Mouse (Mus musculus) ES-E14 (cell line): ENCODE results near the gene Lpar3.

Source experiments
- HCFC1 ChIP-seq: IDR thresholded peaks from 2 replicates; pipeline ENCODE4 v1.6.1; 2012; ENCODE audit warnings: low read length, inconsistent platforms, borderline replicate concordance; ENCODE audit not compliant: insufficient read depth
- MAFK ChIP-seq: IDR thresholded peaks from 2 replicates; pipeline ENCODE4 v1.6.1; 2014; ENCODE audit warnings: mild to moderate bottlenecking, low read depth, low read length, inconsistent platforms; ENCODE audit not compliant: insufficient read depth
- ZC3H11A ChIP-seq: IDR thresholded peaks from 2 replicates; pipeline ENCODE4 v1.6.1; 2012; ENCODE audit warnings: low read depth, mild to moderate bottlenecking, inconsistent platforms, low read length, borderline replicate concordance
- ZNF384 ChIP-seq: IDR thresholded peaks from 2 replicates; pipeline ENCODE4 v1.6.1; 2012; ENCODE audit warnings: low read depth, low read length, inconsistent platforms

DNA sequence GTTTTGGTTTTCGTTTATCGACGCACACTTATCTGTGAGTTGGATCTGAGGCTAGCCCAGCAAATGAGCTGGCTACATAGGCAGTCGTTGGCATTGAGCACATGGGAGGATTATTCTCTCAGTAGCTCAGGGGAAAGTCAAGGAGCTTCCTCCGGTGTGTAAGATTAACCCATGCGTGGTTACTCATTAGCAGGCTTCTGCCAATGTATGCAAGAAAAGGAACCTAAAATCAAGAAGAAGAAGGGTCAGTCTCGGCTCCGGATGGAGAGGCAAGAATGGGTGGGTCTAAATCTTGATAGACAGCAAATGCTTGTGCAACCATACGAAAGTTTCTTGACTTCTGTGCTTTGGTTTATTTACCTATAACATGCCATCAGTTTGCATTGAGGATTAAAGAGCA is 46.5 kb upstream of the Lpar3 start:
- TF ChIP-seq MAFK (no peak), ZNF384 (no peak), ZC3H11A (no peak), HCFC1 (no peak)
